Mouse (Mus musculus) adrenal gland, adult 8-10 months (tissue): Measurements from ENCODE around the gene Tbx3. TPM values are rescaled to one million over a fixed set of nuclear protein-coding genes. Genes with fewer than 3 reads are reported as not detected.

Experiments used
- DNase-seq: peaks from one replicate; pipeline ENCODE4 v3.0.0; 2022
- total RNA-seq, 4 experiments: library from RNA; stranded (reverse); gene quantifications; 2 replicates each; pipeline ENCODE4 v1.2.4; 2022

The Tbx3 gene
- total RNA-seq, 4 experiments from 2014 or later = 299 to 549 (median 400) TPM

GRCm38 (mm10) chr5:119708850-119709585 lies 38.5 kb downstream of the Tbx3 start:
- DNase-seq = no peak

GRCm38 (mm10) chr5:119709826-119710559 lies 39.5 kb downstream of the Tbx3 start:
- no peak for DNase-seq

GRCm38 (mm10) chr5:119710756-119711155 lies 40.3 kb downstream of the Tbx3 start:
- DNase-seq = no peak

DNA sequence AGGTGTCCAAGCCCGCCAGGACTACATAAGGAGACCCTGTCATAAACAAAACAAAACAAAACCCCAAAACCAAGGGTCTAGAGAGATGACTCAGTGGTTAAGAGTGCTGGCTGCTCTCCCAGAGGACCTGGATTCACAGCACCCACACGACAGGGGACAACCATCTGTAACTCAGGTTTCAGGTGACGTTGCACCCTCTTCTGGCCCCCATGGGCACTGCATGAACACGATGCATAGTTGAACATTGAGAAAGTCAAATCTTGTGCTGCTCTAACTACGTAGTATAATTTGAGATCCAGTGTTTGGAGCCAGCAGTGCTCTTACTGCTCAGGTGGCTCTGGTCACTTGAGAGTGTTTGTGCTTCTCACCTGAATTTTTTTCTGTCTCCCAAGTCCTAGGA lies 41.2 kb downstream of the Tbx3 start:
- DNase-seq = no peak

- peak; percentile 59 for DNase-seq
These were observed 42.3 kb downstream of the Tbx3 start for GRCm38 (mm10) chr5:119712679-119713246.

- no peak for DNase-seq
These were observed 50.2 kb downstream of the Tbx3 start for GRCm38 (mm10) chr5:119720471-119721265.

- DNase-seq = no peak
These were observed 62.5 kb downstream of the Tbx3 start for GRCm38 (mm10) chr5:119732978-119733377.

Other genes starting within 250 kb of the Tbx3 start
- gene Tbx5, start 162.0 kb downstream of the Tbx3 start, total RNA-seq = under 1 TPM in 3 of 4 experiments, not detected in 1; 0.17 to 0.20 (median 0.19) TPM